Mouse (Mus musculus) megakaryocyte, embryonic 14.5 days (primary cell): ENCODE measurements around the gene Epb41.

Experiments used
- FLI1 ChIP-seq: IDR thresholded peaks from 2 replicates; pipeline ENCODE4 v1.6.1; 2012; ENCODE audit warnings: low read length, inconsistent platforms, mixed read lengths
- GATA1 ChIP-seq: IDR thresholded peaks from 3 replicates; pipeline ENCODE4 v1.6.1; 2012; ENCODE audit warnings: mixed read lengths, low read length, inconsistent platforms, borderline replicate concordance

GRCm38 (mm10) chr4:132064550-132064949, 10.6 kb downstream of the Epb41 start:
- TF ChIP-seq FLI1 (no peak), GATA1 (no peak)
